Mouse (Mus musculus): ENCODE data around the gene Actr5.

GRCm38 (mm10) chr2:158625231-158625630 is 543 bp downstream of the Actr5 start:
- TF ChIP-seq CTCF (IDR thresholded peaks at IDR 0.05; ENCODE audit: borderline replicate concordance, insufficient read depth, low read length) (no peak), POLR2A (IDR thresholded peaks at IDR 0.05; ENCODE audit: low read depth, low read length) (no peak)
